Mouse (Mus musculus) intestine, postnatal 0 days (tissue): ENCODE results near the gene Gapvd1. TPM values are rescaled to one million over a fixed set of nuclear protein-coding genes. Genes with fewer than 3 reads are reported as not detected.

Experiments used
- ATAC-seq: fragments of 200-750 bp; cut with Nextera tagmentation; 2 replicates; pipeline ENCODE4 v1.8.0; 2017; ENCODE audit warnings: mild to moderate bottlenecking, moderate TSS enrichment, moderate library complexity
- H3K27ac ChIP-seq: fragments of 300-500 bp; sonication (generic); 2 replicates; pipeline ENCODE4 v1.5.1; 2014; ENCODE audit warnings: mild to moderate bottlenecking, low read depth, low read length, moderate library complexity
- H3K27me3 ChIP-seq: fragments of 300-500 bp; sonication (generic); replicated peaks from 2 replicates; pipeline ENCODE4 v1.6.1; 2014; ENCODE audit warnings: low read length, mixed read lengths; ENCODE audit not compliant: control insufficient read depth, insufficient read depth
- H3K36me3 ChIP-seq: fragments of 300-500 bp; sonication (generic); 2 replicates; pipeline ENCODE4 v1.6.1; 2014; ENCODE audit warnings: mild to moderate bottlenecking, moderate library complexity; ENCODE audit not compliant: control insufficient read depth, insufficient read depth
- H3K4me1 ChIP-seq: fragments of 300-500 bp; sonication (generic); replicated peaks from 2 replicates; pipeline ENCODE4 v1.6.1; 2014; ENCODE audit warnings: antibody characterized with exemption, low read length, mixed read lengths; ENCODE audit not compliant: control insufficient read depth, insufficient read depth
- H3K4me2 ChIP-seq: fragments of 300-500 bp; sonication (generic); replicated peaks from 2 replicates; pipeline ENCODE4 v1.6.1; 2014; ENCODE audit warnings: low read depth, mild to moderate bottlenecking, moderate library complexity
- H3K4me3 ChIP-seq: fragments of 300-500 bp; sonication (generic); 2 replicates; pipeline ENCODE4 v1.5.1; 2014; ENCODE audit warnings: low read depth, low read length
- H3K9ac ChIP-seq: fragments of 300-500 bp; sonication (generic); 2 replicates; pipeline ENCODE4 v1.6.1; 2014; ENCODE audit warnings: mild to moderate bottlenecking, low read depth, low read length
- H3K9me3 ChIP-seq: fragments of 300-500 bp; sonication (generic); 2 replicates; pipeline ENCODE4 v1.6.1; 2016; ENCODE audit warnings: mixed run types; ENCODE audit not compliant: control insufficient read depth
- CTCF ChIP-seq: sonication (generic); IDR thresholded peaks from 2 replicates; pipeline ENCODE4 v1.5.1; 2016; ENCODE audit warnings: low read depth, mild to moderate bottlenecking, control low read depth, antibody characterized with exemption, moderate library complexity
- WGBS: fragments of 180-500 bp; shearing (Covaris S2); extraction: QIAGEN DNeasy Blood & Tissue Kit; methylation state at CpG from one replicate; pipeline ENCODE4 v1.1.7; 2014; 5-methylcytosine and 5-hydroxymethylcytosine counted together
- polyA plus RNA-seq: library from polyadenylated mRNA; unstranded; fragments of >200 nt; fragmentation: Nextera tagmentation; extraction: Ambion mirVana; gene quantifications from 2 replicates; pipeline ENCODE4 v1.2.1, GENCODE M21; 2015

The Gapvd1 gene
- polyA plus RNA-seq, 1 experiment from 2014 or later: 31.3 TPM

- Histone ChIP-seq H3K9me3 (no peaks in the 10 kb centered on the region), H3K4me2 (no peak overlapping the region), H3K4me1 (no peaks in the 10 kb centered on the region; the same call in 1 of the 2 replicates), H3K27me3 (no peaks in the 10 kb centered on the region), H3K36me3 (no peaks in the 10 kb centered on the region), H3K9ac (no peak overlapping the region), H3K4me3 (no peak overlapping the region), H3K27ac (no peak overlapping the region)
- TF ChIP-seq CTCF: no peak
- 65% methylated on average over 2 of the region's 2 CpGs for WGBS
- ATAC-seq: no peak
Measured at GRCm38 (mm10) chr2:34750245-34750644, 4.8 kb downstream of the Gapvd1 start.

GRCm38 (mm10) chr2:34748479-34748878, 6.6 kb downstream of the Gapvd1 start:
- Histone ChIP-seq H3K9me3 (no peaks in the 10 kb centered on the region), H3K9ac (no peak overlapping the region), H3K4me1 (no peaks in the 10 kb centered on the region; the same call in 1 of the 2 replicates), H3K4me2 (no peak overlapping the region), H3K27ac (no peak overlapping the region), H3K4me3 (no peak overlapping the region), H3K36me3 (no peaks in the 10 kb centered on the region), H3K27me3 (no peaks in the 10 kb centered on the region)
- WGBS: 71% methylated on average over 4 of the region's 4 CpGs
- ATAC-seq: no peak
- no peak for TF ChIP-seq CTCF

GRCm38 (mm10) chr2:34745673-34746072, 9.4 kb downstream of the Gapvd1 start:
- Histone ChIP-seq H3K4me1 (no peaks in the 10 kb centered on the region), H3K36me3 (no peaks in the 10 kb centered on the region), H3K4me3 (no peak overlapping the region), H3K9me3 (no peaks in the 10 kb centered on the region), H3K27ac (no peak overlapping the region), H3K9ac (no peak overlapping the region), H3K27me3 (no peaks in the 10 kb centered on the region), H3K4me2 (no peak overlapping the region)
- no peak for TF ChIP-seq CTCF
- WGBS: 93% methylated on average over 2 of the region's 2 CpGs
- no peak for ATAC-seq

GRCm38 (mm10) chr2:34744476-34744875, 10.6 kb downstream of the Gapvd1 start:
- Histone ChIP-seq H3K4me2 (no peak overlapping the region), H3K9me3 (no peaks in the 10 kb centered on the region), H3K27ac (no peak overlapping the region), H3K4me3 (no peak overlapping the region), H3K36me3 (no peaks in the 10 kb centered on the region), H3K4me1 (no peaks in the 10 kb centered on the region), H3K9ac (no peak overlapping the region), H3K27me3 (no peaks in the 10 kb centered on the region)
- no peak for TF ChIP-seq CTCF
- WGBS: 94% methylated on average over 8 of the region's 8 CpGs
- ATAC-seq: no peak

DNA sequence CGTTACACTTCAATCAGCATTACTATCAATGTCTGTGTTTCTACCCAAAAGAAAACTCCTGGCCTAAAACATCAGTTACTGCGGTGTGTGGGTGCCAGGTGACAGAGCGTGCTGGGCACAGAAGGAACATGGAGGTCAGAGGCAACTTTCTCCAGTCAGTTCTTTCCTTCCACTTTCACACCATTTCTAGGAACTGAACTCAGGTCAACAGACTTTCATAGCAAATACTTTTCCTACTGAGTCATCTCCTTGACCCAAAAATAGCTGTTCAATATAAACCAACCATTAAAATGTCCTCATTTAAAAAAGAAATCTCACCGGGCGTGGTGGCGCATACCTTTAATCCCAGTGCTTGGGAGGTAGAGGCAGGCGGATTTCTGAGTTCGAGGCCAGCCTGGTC, 12.4 kb downstream of the Gapvd1 start:
- no peaks in the 10 kb centered on the region for H3K9me3 ChIP-seq
- ATAC-seq: no peak
- no peak for TF ChIP-seq CTCF
- WGBS: 84% methylated on average over 8 of the region's 8 CpGs
- H3K36me3 ChIP-seq: no peaks in the 10 kb centered on the region
- no peaks in the 10 kb centered on the region for H3K27me3 ChIP-seq
- H3K9ac ChIP-seq: no peak overlapping the region
- H3K27ac ChIP-seq: no peak overlapping the region
- no peak overlapping the region for H3K4me2 ChIP-seq
- no peak overlapping the region for H3K4me3 ChIP-seq
- H3K4me1 ChIP-seq: no peaks in the 10 kb centered on the region

DNA sequence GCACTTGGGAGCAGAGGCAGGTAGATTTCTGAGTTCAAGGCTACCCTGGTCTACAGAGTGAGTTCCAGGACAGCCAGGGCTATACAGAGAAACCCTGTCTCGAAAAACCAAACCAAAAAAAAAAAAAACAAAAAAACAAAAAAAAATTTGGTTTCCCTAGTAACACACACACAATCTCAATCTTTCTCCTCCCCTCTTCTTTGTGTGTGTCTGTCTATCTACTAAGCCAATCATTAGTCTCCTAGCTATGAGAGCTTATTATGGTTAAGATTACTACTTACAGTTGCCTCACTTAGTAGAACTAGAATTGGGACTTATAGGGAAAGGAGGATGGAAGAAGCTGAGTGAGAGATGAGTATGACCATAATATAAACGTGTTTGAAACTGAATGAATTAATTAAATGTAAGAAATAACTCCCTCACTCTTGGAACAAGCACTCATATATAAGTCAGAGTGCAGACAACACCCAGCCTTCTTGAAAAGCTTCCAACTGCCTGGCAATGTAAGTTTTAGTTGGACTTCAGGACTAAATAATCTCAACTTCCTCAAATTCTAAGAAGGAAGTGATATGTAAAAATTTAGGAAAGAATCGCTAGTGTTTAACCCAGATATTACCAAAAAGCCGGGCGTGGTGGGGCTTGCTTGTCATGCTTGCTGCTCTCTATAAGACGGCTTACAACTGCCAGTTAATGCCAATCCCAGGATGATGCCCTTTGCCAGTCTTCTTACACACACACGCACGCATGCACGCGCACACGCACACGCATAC, 13.5 kb downstream of the Gapvd1 start:
- no peaks in the 10 kb centered on the region for H3K9me3 ChIP-seq
- WGBS: 85% methylated on average over 12 of the region's 12 CpGs
- no peak for TF ChIP-seq CTCF

More for the DNA sequence above, 13.5 kb downstream of the Gapvd1 start:
- Histone ChIP-seq H3K4me3 (no peak overlapping the region), H3K4me2 (no peak overlapping the region), H3K27me3 (no peaks in the 10 kb centered on the region), H3K36me3 (no peaks in the 10 kb centered on the region), H3K9ac (no peak overlapping the region), H3K27ac (no peak overlapping the region), H3K4me1 (no peaks in the 10 kb centered on the region)
- no peak for ATAC-seq
